Comparison of ENCODE assay signal across 23 mouse cellular contexts in the genomic region with DNA sequence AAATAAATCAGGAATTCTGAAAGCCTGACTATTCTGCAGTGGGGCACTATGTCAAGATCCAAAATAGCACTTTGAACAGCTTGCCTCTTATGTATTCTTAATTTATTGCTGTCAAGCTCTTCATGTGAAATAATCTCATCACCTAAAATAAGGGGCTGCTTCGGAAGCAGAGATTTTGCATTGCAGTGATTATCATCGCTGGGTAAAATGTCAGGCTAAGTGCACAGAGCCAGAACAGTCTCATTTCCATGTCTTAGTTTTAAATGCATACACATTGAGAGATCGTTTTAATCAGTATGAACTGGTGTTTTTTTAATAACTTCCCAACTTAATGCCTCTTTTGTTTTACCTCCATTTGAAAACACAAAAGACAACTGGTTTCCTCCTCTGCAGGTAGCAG.
DNase-seq lines count a peak whose midpoint lies in the region; ATAC-seq lines count a peak whose summit lies in the region.
"Had no signal": no experiment of that assay in that cellular context is flagged by ENCODE, and none has a peak within 500 bp of the region (broad histone marks: within the 10 kb centered on the region; RNA-seq: fewer than 3 reads in every experiment).

No protein-coding gene starts in this region.

- no peaks in the 10 kb centered on the region for H3K36me3 ChIP-seq in forebrain, embryonic 13.5 days (ENCODE audit: poor library complexity, severe bottlenecking)
- no peaks in the 10 kb centered on the region for H3K36me3 ChIP-seq in forebrain, embryonic 12.5 days (replicated peaks)
- H3K36me3 ChIP-seq in forebrain, embryonic 15.5 days, result no peaks in the 10 kb centered on the region
- no peaks in the 10 kb centered on the region for H3K36me3 ChIP-seq in forebrain, embryonic 10.5 days (replicated peaks)
- no peaks in the 10 kb centered on the region for H3K36me3 ChIP-seq in forebrain, embryonic 16.5 days (ENCODE audit: control insufficient read depth, insufficient read depth)
- H3K36me3 ChIP-seq: embryonic facial prominence, embryonic 10.5 days; embryonic facial prominence, embryonic 12.5 days; G1E had no signal

- DNase-seq in forebrain, embryonic 10.5 days (ENCODE audit: extremely low spot score, low spot score), result no peak
- no peak for DNase-seq in layer of hippocampus, adult 8-10 months (ENCODE audit: low spot score in 2 of 2)
- DNase-seq in gastrocnemius, postnatal 25 days, result no peak
- DNase-seq: adrenal gland, adult 8-10 months; adrenal gland, postnatal 14 days; adrenal gland, postnatal 36 days; B cell, adult 2 months; cerebellum, adult 11-12 months; cerebellum, adult 2 months; cerebellum, adult 9-10 months; cerebellum, postnatal 10 days; cerebellum, postnatal 25 days had no signal

- no peak overlapping the region for H3K27ac ChIP-seq in forebrain, embryonic 13.5 days
- H3K27ac ChIP-seq in forebrain, embryonic 12.5 days, result no peak overlapping the region
- no peak overlapping the region for H3K27ac ChIP-seq in forebrain, embryonic 15.5 days (replicated peaks)
- no peak overlapping the region for H3K27ac ChIP-seq in forebrain, embryonic 10.5 days
- no peak overlapping the region; the same call in 1 of the 2 replicates for H3K27ac ChIP-seq in forebrain, embryonic 16.5 days (ENCODE audit: low read length)
- H3K27ac ChIP-seq: embryonic facial prominence, embryonic 10.5 days; embryonic facial prominence, embryonic 12.5 days had no signal

- peak; percentile 65 for ATAC-seq in forebrain, embryonic 13.5 days
- ATAC-seq in forebrain, embryonic 12.5 days (ENCODE audit: low FRiP score), result no peak
- peak; percentile 46; the same call in 1 of the 2 replicates for ATAC-seq in forebrain, embryonic 15.5 days (replicated peaks)
- ATAC-seq in forebrain, embryonic 16.5 days, result peak; percentile 64; the same call in 1 of the 2 replicates
- ATAC-seq: activated CD4-positive, CD25-positive, alpha-beta regulatory T cell, adult 4 months; CD4-positive, CD25-positive, alpha-beta regulatory T cell, adult 4 months; Patski had no signal

- H3K4me1 ChIP-seq in forebrain, embryonic 13.5 days, result no peaks in the 10 kb centered on the region
- H3K4me1 ChIP-seq in forebrain, embryonic 12.5 days, result no peaks in the 10 kb centered on the region
- H3K4me1 ChIP-seq in forebrain, embryonic 15.5 days, result no peaks in the 10 kb centered on the region
- H3K4me1 ChIP-seq in forebrain, embryonic 10.5 days, result no peaks in the 10 kb centered on the region
- no peaks in the 10 kb centered on the region for H3K4me1 ChIP-seq in forebrain, embryonic 16.5 days (replicated peaks; ENCODE audit: control insufficient read depth, insufficient read depth, low read length)
- H3K4me1 ChIP-seq: embryonic facial prominence, embryonic 10.5 days; embryonic facial prominence, embryonic 12.5 days had no signal

- H3K4me2 ChIP-seq in forebrain, embryonic 13.5 days, result no peak overlapping the region
- no peak overlapping the region for H3K4me2 ChIP-seq in forebrain, embryonic 12.5 days
- no peak overlapping the region for H3K4me2 ChIP-seq in forebrain, embryonic 15.5 days (replicated peaks)
- no peak overlapping the region for H3K4me2 ChIP-seq in forebrain, embryonic 16.5 days (ENCODE audit: low read length)
- H3K4me2 ChIP-seq: embryonic facial prominence, embryonic 12.5 days had no signal

- no peaks in the 10 kb centered on the region for H3K27me3 ChIP-seq in forebrain, embryonic 13.5 days
- H3K27me3 ChIP-seq in forebrain, embryonic 12.5 days, result no peaks in the 10 kb centered on the region
- no peaks in the 10 kb centered on the region for H3K27me3 ChIP-seq in forebrain, embryonic 15.5 days
- no peaks in the 10 kb centered on the region for H3K27me3 ChIP-seq in forebrain, embryonic 10.5 days (ENCODE audit: poor library complexity, severe bottlenecking)
- H3K27me3 ChIP-seq in forebrain, embryonic 16.5 days (replicated peaks; ENCODE audit: control insufficient read depth, insufficient read depth, low read length), result no peaks in the 10 kb centered on the region
- H3K27me3 ChIP-seq: CH12.LX; embryonic facial prominence, embryonic 12.5 days; Patski had no signal

- 82% methylated on average over 3 of the region's 3 CpGs for WGBS in forebrain, embryonic 13.5 days
- 83% methylated on average over 3 of the region's 3 CpGs for WGBS in forebrain, embryonic 12.5 days
- WGBS in forebrain, embryonic 15.5 days, result 67% methylated on average over 3 of the region's 3 CpGs
- WGBS in forebrain, embryonic 10.5 days, result 90% methylated on average over 3 of the region's 3 CpGs
- 54% methylated on average over 3 of the region's 3 CpGs for WGBS in forebrain, embryonic 16.5 days

- no peaks in the 10 kb centered on the region for H3K9me3 ChIP-seq in forebrain, embryonic 13.5 days (replicated peaks)
- H3K9me3 ChIP-seq in forebrain, embryonic 12.5 days, result no peaks in the 10 kb centered on the region
- H3K9me3 ChIP-seq in forebrain, embryonic 15.5 days, result no peaks in the 10 kb centered on the region
- H3K9me3 ChIP-seq in forebrain, embryonic 10.5 days, result no peaks in the 10 kb centered on the region
- H3K9me3 ChIP-seq in forebrain, embryonic 16.5 days (ENCODE audit: control insufficient read depth, low read length), result no peaks in the 10 kb centered on the region
- H3K9me3 ChIP-seq: embryonic facial prominence, embryonic 10.5 days; embryonic facial prominence, embryonic 12.5 days; G1E had no signal

- no peak overlapping the region for H3K9ac ChIP-seq in forebrain, embryonic 13.5 days
- H3K9ac ChIP-seq in forebrain, embryonic 12.5 days, result no peak overlapping the region
- no peak overlapping the region for H3K9ac ChIP-seq in forebrain, embryonic 15.5 days (replicated peaks)
- no peak overlapping the region for H3K9ac ChIP-seq in forebrain, embryonic 16.5 days (replicated peaks; ENCODE audit: low read depth, low read length)
- H3K9ac ChIP-seq: embryonic facial prominence, embryonic 12.5 days had no signal

- H3K4me3 ChIP-seq in forebrain, embryonic 13.5 days, result no peak overlapping the region
- H3K4me3 ChIP-seq in forebrain, embryonic 12.5 days (replicated peaks), result no peak overlapping the region
- H3K4me3 ChIP-seq in forebrain, embryonic 15.5 days, result no peak overlapping the region
- no peak overlapping the region for H3K4me3 ChIP-seq in forebrain, embryonic 10.5 days
- H3K4me3 ChIP-seq in forebrain, embryonic 16.5 days (replicated peaks; ENCODE audit: low read length), result no peak overlapping the region
- H3K4me3 ChIP-seq: embryonic facial prominence, embryonic 10.5 days; embryonic facial prominence, embryonic 12.5 days had no signal
